Mouse (Mus musculus): ENCODE data around the gene Pxn.

Gene Pxn

GRCm38 (mm10) chr5:115506454-115507201 lies at the start of gene Pxn:
TSS of gene Pxn (plus strand) at chr5:115506676.
- DNase-seq (ENCODE audit: low spot score in 2 of 2): peak; percentile 77 to 85

DNA sequence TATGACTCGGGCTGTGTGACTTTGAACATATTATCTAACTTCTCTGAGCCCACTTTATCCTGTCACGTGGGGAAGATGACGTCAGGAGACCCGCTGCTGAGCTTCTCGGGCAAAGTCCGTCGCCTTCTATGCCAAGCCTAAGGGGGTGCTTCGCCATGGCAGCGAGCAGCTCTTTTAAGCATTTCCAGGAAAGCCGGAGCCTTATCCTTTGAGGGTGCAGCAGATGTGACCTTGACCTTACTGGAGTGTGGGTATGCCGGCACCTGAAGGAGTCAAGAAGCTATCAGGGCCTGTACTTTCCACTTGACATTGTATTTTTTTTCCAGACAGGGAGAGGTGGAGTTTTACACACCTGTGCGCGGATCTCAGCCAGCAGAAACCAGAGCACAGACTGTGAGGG lies 47.6 kb upstream of the Pxn start:
- no peak for DNase-seq (ENCODE audit: low spot score in 2 of 2)

GRCm38 (mm10) chr5:115464408-115465115 lies 41.9 kb upstream of the Pxn start:
- DNase-seq (ENCODE audit: low spot score in 2 of 2): no peak

DNA sequence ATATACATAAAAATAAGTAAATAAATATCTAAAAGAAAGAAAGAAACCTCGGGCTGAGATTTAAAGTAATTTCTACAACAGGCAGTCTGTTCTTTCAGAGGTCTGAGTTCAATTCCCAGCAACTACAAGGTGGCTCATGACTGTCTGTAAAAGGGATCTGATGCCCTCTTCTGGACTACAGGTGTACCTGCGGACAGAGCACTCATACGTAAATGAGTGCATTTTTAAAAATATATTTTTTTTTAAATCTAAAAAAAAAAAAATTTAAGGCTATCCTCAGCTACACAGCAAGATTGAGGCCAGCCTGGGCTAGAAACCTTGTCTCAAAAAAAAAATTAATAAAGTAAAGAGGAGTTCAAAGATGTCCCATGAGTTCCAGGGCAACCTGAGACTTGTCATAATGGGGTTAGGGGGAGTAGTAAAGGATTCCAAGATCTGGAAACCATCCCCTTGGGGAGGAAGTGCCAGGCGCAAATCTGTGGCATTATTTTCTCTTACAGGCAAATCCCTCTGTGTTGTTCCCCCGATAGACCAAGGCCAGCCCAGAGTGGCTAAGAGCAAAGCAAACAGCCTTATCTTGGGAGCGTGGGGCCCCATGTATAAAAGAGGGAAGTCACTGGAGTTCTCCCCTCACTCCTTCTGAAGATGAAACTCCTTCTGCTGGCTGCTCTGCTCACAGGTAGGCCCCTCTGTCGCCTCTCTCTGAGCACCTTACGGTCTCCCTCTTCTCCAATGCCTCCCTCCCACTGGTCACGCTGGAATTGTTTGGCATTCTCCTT lies 40.6 kb upstream of the Pxn start, which contains the start of gene Pla2g1b:
Gene Pla2g1b, plus strand, starts transcription at position 621 of the 779 bp plus-strand sequence.
- no peak for DNase-seq (ENCODE audit: low spot score in 2 of 2)

GRCm38 (mm10) chr5:115469791-115470190 lies 36.7 kb upstream of the Pxn start:
- no peak for DNase-seq (ENCODE audit: low spot score in 2 of 2)

- peak in 1 of 2 experiments; percentile 46 for DNase-seq (ENCODE audit: low spot score in 2 of 2)
Observed at GRCm38 (mm10) chr5:115470766-115471531, 35.5 kb upstream of the Pxn start.

- no peak for DNase-seq (ENCODE audit: low spot score in 2 of 2)
Observed at GRCm38 (mm10) chr5:115473191-115473590, 33.3 kb upstream of the Pxn start.

- no peak for DNase-seq (ENCODE audit: low spot score in 2 of 2)
Observed at GRCm38 (mm10) chr5:115474174-115474828, 32.2 kb upstream of the Pxn start.

GRCm38 (mm10) chr5:115475337-115476106 lies 31.0 kb upstream of the Pxn start:
- DNase-seq (ENCODE audit: low spot score in 2 of 2): no peak

DNA sequence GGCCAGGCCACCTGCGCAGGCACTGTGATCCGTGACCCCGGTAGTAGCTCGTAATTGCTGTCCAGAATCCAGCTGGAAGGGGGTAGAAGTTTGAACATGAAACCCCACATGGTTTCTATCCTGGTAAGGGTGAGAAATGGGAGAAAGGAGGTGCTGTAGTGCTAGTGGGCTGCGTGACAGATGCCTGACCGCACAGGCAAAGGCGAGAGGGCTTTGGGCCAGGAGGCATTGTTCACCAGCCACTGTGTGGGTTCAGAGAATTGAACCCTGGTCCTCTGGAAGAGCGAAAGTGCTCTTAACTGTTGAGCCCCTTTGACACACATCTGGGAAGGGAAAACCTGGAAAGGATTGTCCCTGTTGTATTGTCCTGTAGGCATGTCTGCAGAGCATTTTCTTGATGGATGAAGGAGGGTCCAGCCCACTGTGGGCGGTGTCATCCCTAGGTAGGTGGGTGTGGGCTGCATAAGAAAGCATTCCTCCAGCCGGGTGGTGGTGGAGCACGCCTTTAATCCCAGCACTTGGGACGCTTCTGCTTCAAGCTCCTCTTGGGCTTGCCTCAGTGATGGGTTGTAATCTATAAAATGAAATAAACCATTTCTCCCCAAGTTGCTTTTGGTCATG lies 30.3 kb upstream of the Pxn start:
- DNase-seq (ENCODE audit: low spot score in 2 of 2): no peak

DNA sequence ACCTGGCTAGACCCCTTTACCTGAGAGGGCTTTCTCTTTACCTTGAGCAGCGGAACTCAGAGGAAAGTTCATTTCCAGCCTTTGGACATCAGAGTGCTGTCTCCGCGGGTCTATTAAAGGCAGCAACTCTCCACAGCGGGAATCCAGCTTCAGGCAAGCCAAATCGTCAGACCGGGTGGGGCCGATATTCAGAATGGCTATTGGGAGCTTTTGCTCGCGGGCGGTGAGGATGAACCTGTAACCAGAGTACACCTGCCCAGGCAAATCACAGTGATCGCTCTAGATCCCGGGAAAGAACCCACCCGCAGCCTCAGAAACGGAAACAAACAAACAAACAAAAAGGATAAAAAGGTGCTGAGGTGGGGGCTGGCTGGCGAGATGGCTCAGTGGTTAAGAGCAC lies 26.9 kb upstream of the Pxn start:
- DNase-seq (ENCODE audit: low spot score in 2 of 2): no peak

DNA sequence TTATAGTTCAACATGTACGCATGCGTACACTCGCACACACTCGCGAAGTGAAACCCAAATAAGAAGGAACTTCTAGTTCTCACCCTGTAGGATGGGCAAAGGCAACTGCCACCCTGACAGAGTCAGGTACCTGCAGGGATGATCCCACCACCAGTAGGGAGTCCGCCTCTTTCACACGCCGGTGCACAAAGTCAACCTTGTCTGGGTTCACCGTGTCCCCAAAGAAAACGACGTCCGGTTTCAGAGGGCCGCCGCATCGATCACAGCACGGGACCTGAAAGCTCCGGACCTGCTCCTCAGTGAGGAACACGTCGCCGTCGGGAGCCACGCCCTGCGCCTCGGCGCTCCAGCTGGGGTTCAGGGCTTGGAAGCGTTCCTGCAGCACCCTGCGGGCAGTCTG lies 26.4 kb upstream of the Pxn start:
- no peak for DNase-seq (ENCODE audit: low spot score in 2 of 2)

GRCm38 (mm10) chr5:115482390-115483265 lies 23.8 kb upstream of the Pxn start:
- DNase-seq (ENCODE audit: low spot score in 2 of 2): no peak

- no peak for DNase-seq (ENCODE audit: low spot score in 2 of 2)
Observed at GRCm38 (mm10) chr5:115483385-115483784, 23.1 kb upstream of the Pxn start.

GRCm38 (mm10) chr5:115483947-115484920 lies 22.2 kb upstream of the Pxn start, which contains the start of gene Sirt4:
TSS of gene Sirt4 (minus strand) at chr5:115484725.
- DNase-seq (ENCODE audit: low spot score in 2 of 2): peak; percentile 71 to 83

- no peak for DNase-seq (ENCODE audit: low spot score in 2 of 2)
Observed at GRCm38 (mm10) chr5:115484996-115485395, 21.5 kb upstream of the Pxn start.

- DNase-seq (ENCODE audit: low spot score in 2 of 2): no peak
Observed at GRCm38 (mm10) chr5:115485489-115486205, 20.8 kb upstream of the Pxn start.
